Mouse (Mus musculus) left cerebral cortex, adult 2 months (tissue): ENCODE measurements around the gene Fam129c. TPM values are rescaled to one million over a fixed set of nuclear protein-coding genes. Genes with fewer than 3 reads are reported as not detected.

ENCODE experiments used
- DNase-seq, 2 experiments: peaks; one replicate each; pipeline ENCODE4 v3.0.0; 2021 to 2022; ENCODE audit warnings: low spot score in 2 of 2, mixed read lengths in 1 of 2; ENCODE audit errors: extremely low spot score in 1 of 2
- H3K27ac ChIP-seq: fragments of 200-600 bp; 2 replicates; pipeline ENCODE4 v1.8.1; 2022
- H3K4me3 ChIP-seq: fragments of 200-600 bp; 2 replicates; pipeline ENCODE4 v1.8.1; 2022
- CTCF ChIP-seq: fragments of 200-600 bp; IDR thresholded peaks from 2 replicates; pipeline ENCODE4 v1.8.1; 2022; ENCODE audit warnings: antibody characterized with exemption, mild to moderate bottlenecking, moderate library complexity
- intact Hi-C: fragments of 180-260 bp; cut with DNase I; formaldehyde crosslinking; loops from one replicate; pipeline ENCODE4 v1.15.1; 2025
- long read RNA-seq, 2 experiments: library from polyadenylated mRNA; stranded (forward); transcript quantifications; one replicate each; pipeline ENCODE4 v2.0.0; 2021; ENCODE audit warnings: borderline mapping rate in 2 of 2
- total RNA-seq, 2 experiments: library from RNA; stranded (reverse); gene quantifications; 2 replicates each; pipeline ENCODE4 v1.2.3; 2021

The Fam129c gene
- total RNA-seq = 1 to 10 TPM; 3.1 to 4.0 TPM
- long read RNA-seq, experiment 1, partial matches to known transcripts = 0 of 3 reads
- long read RNA-seq, experiment 1, other reads (novel, unspliced or antisense) = 3 of 3 reads
- long read RNA-seq, experiment 2, partial matches to known transcripts = 0 of 2 reads
- long read RNA-seq, experiment 2, other reads (novel, unspliced or antisense) = 2 of 2 reads

DNA sequence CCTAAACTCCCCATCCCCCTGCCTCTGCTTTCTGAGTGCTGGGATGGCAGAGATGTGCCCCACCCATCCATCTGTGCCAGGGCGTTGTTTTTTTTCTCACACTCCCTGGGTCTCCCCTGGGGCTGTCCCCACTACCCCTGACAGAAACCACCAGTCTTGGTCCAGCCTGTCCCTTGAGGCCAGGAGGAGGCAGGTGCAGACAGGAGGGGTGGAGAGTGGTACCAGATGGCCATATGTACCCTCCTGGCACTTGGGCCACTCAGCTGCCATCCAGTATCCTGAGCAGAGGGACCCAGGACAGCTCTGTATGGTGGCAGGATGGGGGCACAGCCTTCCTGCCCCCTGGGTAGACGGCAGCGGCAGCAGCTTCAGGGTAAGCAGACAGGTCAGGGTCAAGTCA lies at the start of gene Fam129c:
Gene Fam129c (plus strand): TSS at position 198 of the 400 bp plus-strand sequence.
- H3K4me3 ChIP-seq = no peak within 1 kb of the TSS
- intact Hi-C loops = loop anchor here (5.0 kb wide), 1 partner anchor 155 kb away; no protein-coding TSS in a partner anchor
- no peak within 1 kb of the TSS for H3K27ac ChIP-seq
- TF ChIP-seq CTCF = no peak
- DNase-seq = no peak

DNA sequence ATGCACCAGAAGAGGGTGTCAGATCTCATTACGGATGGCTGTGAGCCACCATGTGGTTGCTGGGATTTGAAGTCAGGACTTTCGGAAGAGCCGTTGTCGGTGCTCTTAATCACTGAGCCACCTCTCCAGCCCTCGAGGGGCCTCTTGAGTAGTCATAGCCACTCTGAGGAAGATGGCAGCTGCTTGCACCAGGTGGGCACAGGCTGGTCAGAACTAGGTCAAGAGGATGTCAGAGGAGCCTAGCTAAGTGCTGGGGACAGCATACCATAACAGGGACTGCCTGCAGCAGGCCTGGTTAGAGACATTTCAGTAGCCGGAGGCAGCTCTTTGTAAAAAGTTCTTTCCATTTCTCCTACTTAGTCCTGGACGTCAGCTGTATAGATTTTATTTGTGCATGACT lies 46.7 kb upstream of the Fam129c start:
- intact Hi-C loops = no loop called here
- Histone ChIP-seq H3K27ac (no peak overlapping the region), H3K4me3 (no peak overlapping the region)
- no peak for TF ChIP-seq CTCF
- DNase-seq = no peak

- Histone ChIP-seq H3K4me3 (no peak overlapping the region), H3K27ac (no peak overlapping the region)
- intact Hi-C loops = no loop called here
- no peak for TF ChIP-seq CTCF
- DNase-seq = no peak
Observed at GRCm38 (mm10) chr8:71552770-71553169, 44.7 kb upstream of the Fam129c start.

- no peak overlapping the region for H3K4me3 ChIP-seq
- DNase-seq = no peak
- TF ChIP-seq CTCF = no peak
- H3K27ac ChIP-seq = no peak overlapping the region
- intact Hi-C loops = no loop called here
Observed at GRCm38 (mm10) chr8:71554001-71554400, 43.4 kb upstream of the Fam129c start.

GRCm38 (mm10) chr8:71554644-71555043 lies 42.8 kb upstream of the Fam129c start:
- no peak overlapping the region for H3K4me3 ChIP-seq
- no peak for DNase-seq
- no peak overlapping the region for H3K27ac ChIP-seq
- intact Hi-C loops = no loop called here
- no peak for TF ChIP-seq CTCF

GRCm38 (mm10) chr8:71558071-71558957 lies 39.1 kb upstream of the Fam129c start, which contains the start of gene Tmem221:
Tmem221 (minus strand) TSS chr8:71558871.
- intact Hi-C loops = no loop called here
- Histone ChIP-seq H3K27ac (no peak within 1 kb of the TSS), H3K4me3 (peak within 1 kb of the TSS; percentile 17; the same call in 1 of the 2 replicates)
- DNase-seq = no peak
- no peak for TF ChIP-seq CTCF

DNA sequence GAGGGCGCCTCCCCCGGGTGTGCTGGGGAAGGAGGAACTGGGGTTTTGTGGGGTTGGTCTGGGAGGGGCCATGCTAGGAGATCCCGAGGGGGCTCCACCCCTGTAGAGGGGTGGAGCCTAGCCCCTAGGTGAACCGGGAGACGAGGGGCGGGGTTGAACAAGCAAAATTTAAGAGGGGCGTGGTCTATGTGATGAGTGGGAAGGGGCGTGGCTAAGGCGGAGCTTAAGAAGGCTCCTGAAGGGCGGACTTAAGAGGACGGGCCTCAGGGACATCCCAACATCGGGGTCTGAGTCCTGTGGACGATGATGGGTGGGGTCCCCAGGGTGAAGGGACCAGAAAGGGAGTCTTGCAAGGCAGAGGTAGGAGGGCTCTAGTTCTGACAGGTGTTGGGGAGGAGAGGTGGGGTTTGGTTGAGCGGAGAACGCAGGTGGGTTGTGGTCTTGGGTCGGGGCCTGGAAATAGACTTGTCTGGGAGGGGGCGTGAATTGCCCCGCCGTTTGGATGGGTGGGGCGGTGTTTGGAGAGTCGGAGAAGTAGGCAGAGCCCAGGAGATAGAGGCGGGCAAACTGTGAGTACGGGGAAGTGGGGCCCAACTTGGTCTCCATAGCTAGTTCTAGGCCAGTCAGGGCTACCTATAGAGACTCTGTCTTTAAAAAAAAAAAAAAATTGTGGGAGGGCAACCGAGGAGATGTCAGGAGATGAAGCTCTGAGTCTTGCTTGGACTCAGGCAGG lies 38.3 kb upstream of the Fam129c start:
- Histone ChIP-seq H3K4me3 (peak overlapping the region; percentile 17; the same call in 1 of the 2 replicates), H3K27ac (no peak overlapping the region)
- no peak for TF ChIP-seq CTCF
- intact Hi-C loops = no loop called here
- no peak for DNase-seq

- Histone ChIP-seq H3K4me3 (no peak overlapping the region), H3K27ac (no peak overlapping the region)
- no peak for TF ChIP-seq CTCF
- no peak for DNase-seq
- intact Hi-C loops = no loop called here
Observed at GRCm38 (mm10) chr8:71560071-71560470, 37.4 kb upstream of the Fam129c start.

DNA sequence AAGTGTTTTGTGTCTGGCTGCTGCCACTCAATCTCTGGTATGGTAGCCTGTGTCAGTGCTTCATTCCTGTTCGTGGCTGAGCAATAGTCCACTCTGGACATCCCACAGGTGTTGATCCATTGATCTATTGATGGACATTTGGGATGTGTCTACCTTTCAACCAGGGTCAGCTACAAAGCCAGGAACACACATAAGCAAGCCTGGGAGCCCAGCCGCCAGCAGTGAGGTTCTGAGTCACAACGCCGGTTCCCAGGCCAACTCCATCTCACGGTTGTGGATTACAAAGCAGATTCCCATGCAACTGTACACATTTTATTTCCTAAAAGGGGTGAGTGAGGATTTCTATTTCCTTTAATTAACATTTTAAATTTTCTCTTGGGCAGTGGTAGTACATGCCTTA lies 36.7 kb upstream of the Fam129c start:
- TF ChIP-seq CTCF = no peak
- intact Hi-C loops = loop anchor here (1.0 kb wide), 2 partner anchors 36 to 100 kb away; no protein-coding TSS in a partner anchor
- no peak for DNase-seq
- H3K4me3 ChIP-seq = no peak overlapping the region
- no peak overlapping the region for H3K27ac ChIP-seq

GRCm38 (mm10) chr8:71561401-71561800 lies 36.0 kb upstream of the Fam129c start:
- Histone ChIP-seq H3K27ac (no peak overlapping the region), H3K4me3 (no peak overlapping the region)
- intact Hi-C loops = loop anchor here (1.0 kb wide), 2 partner anchors 35 to 99 kb away; no protein-coding TSS in a partner anchor
- peak; percentile 81 for TF ChIP-seq CTCF
- no peak for DNase-seq

- intact Hi-C loops = no loop called here
- Histone ChIP-seq H3K4me3 (peak overlapping the region; percentile 28), H3K27ac (no peak overlapping the region)
- peak; percentile 86 for TF ChIP-seq CTCF
- DNase-seq = peak; percentile 69 to 79
Observed at GRCm38 (mm10) chr8:71562751-71563150, 34.7 kb upstream of the Fam129c start.

- TF ChIP-seq CTCF = peak; percentile 25
- H3K4me3 ChIP-seq = no peak overlapping the region
- intact Hi-C loops = no loop called here
- H3K27ac ChIP-seq = no peak overlapping the region
- DNase-seq = no peak
Observed at GRCm38 (mm10) chr8:71563992-71564391, 33.5 kb upstream of the Fam129c start.
